Mouse (Mus musculus) kidney, adult 2 months (tissue): ENCODE measurements around the gene Znrf4.

Source experiments
- CTCF ChIP-seq: fragments of 200-500 bp; conservative IDR thresholded peaks from 2 replicates; pipeline ENCODE4 v1.5.1; 2011; ENCODE audit warnings: low read depth, mild to moderate bottlenecking, control low read depth, low read length, moderate library complexity, mixed read lengths; ENCODE audit not compliant: insufficient read depth, insufficient read length
- POLR2A ChIP-seq: fragments of 200-500 bp; IDR thresholded peaks from one replicate; pipeline ENCODE4 v1.6.1; 2011; ENCODE audit warnings: low read depth, low read length, control low read depth

DNA sequence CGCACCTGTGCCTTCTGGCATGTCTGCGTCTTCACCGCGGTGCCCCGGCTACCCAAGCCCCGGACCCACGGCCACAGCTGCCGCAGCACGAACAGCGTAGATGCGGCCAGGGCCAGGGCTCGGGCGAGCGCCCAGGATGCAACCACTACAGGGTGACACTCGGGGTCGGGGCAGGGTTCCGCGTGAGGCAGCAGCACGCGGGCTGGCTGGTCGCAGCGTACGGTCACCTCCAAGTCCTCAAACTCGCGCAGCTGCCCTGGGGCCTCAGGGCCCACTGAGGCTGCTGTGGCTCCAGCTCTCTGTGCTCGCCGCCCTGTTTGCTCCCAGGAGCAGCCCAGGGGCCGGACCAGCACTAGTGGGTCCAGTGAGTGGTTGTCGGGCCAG lies 532 bp downstream of the Znrf4 start:
- TF ChIP-seq CTCF (no peak), POLR2A (no peak)
